Mouse (Mus musculus) gastrocnemius, adult 2 months (tissue): Measurements from ENCODE around the gene Tmprss9. TPM values are rescaled to one million over a fixed set of nuclear protein-coding genes. Genes with fewer than 3 reads are reported as not detected.

ENCODE experiments used
- DNase-seq: peaks from one replicate; pipeline ENCODE4 v3.0.0; 2022
- H3K27ac ChIP-seq: fragments of 200-600 bp; 2 replicates; pipeline ENCODE4 v1.8.1; 2022; ENCODE audit warnings: mild to moderate bottlenecking
- H3K4me3 ChIP-seq: fragments of 200-600 bp; 2 replicates; pipeline ENCODE4 v1.8.1; 2022; ENCODE audit warnings: mild to moderate bottlenecking, moderate library complexity
- CTCF ChIP-seq: fragments of 200-600 bp; IDR thresholded peaks from 2 replicates; pipeline ENCODE4 v1.8.1; 2022; ENCODE audit warnings: antibody characterized with exemption, mild to moderate bottlenecking, moderate library complexity
- intact Hi-C: fragments of 180-260 bp; cut with DNase I; formaldehyde crosslinking; loops from one replicate; pipeline ENCODE4 v1.15.1; 2025
- total RNA-seq, 2 experiments: library from RNA; stranded (reverse); gene quantifications; 2 replicates each; pipeline ENCODE4 v1.2.3; 2021

Gene Tmprss9
- total RNA-seq, 2 experiments from 2014 or later: 0.08 TPM; not detected in 1

- Histone ChIP-seq H3K27ac (peak overlapping the region; percentile 80), H3K4me3 (no peak overlapping the region)
- intact Hi-C loops: no loop called here
- peak; percentile 76 for DNase-seq
- no peak for TF ChIP-seq CTCF
Observed at GRCm38 (mm10) chr10:80874035-80874434, 2.4 kb downstream of the Tmprss9 start.

GRCm38 (mm10) chr10:80876028-80876427 is 4.4 kb downstream of the Tmprss9 start:
- Histone ChIP-seq H3K4me3 (no peak overlapping the region), H3K27ac (no peak overlapping the region)
- DNase-seq: peak; percentile 64
- peak; percentile 95 for TF ChIP-seq CTCF
- intact Hi-C loops: loop anchor here (2.0 kb wide), 1 partner anchor 53 kb away; no protein-coding TSS in a partner anchor

GRCm38 (mm10) chr10:80876594-80876993 is 4.9 kb downstream of the Tmprss9 start:
- no peak for TF ChIP-seq CTCF
- no peak overlapping the region for H3K4me3 ChIP-seq
- intact Hi-C loops: loop anchor here (2.0 kb wide), 1 partner anchor 54 kb away; no protein-coding TSS in a partner anchor
- no peak for DNase-seq
- no peak overlapping the region for H3K27ac ChIP-seq

- Histone ChIP-seq H3K4me3 (no peak overlapping the region), H3K27ac (no peak overlapping the region)
- intact Hi-C loops: loop anchor here (1.0 kb wide), 1 partner anchor 133 kb away; no protein-coding TSS in a partner anchor
- peak; percentile 77 for DNase-seq
- peak; percentile 96 for TF ChIP-seq CTCF
Observed at GRCm38 (mm10) chr10:80880131-80880641, 8.5 kb downstream of the Tmprss9 start.

- Histone ChIP-seq H3K27ac (no peak overlapping the region), H3K4me3 (no peak overlapping the region)
- intact Hi-C loops: loop anchor here (1.0 kb wide), 2 partner anchors 114 to 134 kb away; no protein-coding TSS in a partner anchor
- TF ChIP-seq CTCF: no peak
- no peak for DNase-seq
Observed at GRCm38 (mm10) chr10:80880901-80881300, 9.3 kb downstream of the Tmprss9 start.

DNA sequence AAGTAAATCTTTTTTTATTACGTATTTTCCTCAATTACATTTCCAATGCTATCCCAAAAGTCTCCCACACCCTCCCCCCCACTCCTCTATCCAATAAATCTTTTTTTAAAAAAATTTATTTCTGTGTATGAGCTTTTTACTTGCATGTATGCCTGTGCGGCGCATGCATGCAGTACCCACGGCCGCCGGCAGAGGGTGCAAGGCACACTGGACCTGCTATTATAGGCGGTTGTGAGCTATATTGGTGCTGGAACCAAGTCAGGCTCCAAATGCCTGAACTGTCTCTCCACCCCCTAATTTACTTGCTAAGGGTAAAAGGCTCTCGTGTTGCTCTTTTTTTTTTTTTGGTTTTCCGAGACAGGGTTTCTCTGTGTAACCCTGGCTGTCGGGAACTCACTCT is 9.7 kb downstream of the Tmprss9 start:
- intact Hi-C loops: loop anchor here (1.0 kb wide), 1 partner anchor 114 kb away; no protein-coding TSS in a partner anchor
- peak; percentile 76 for TF ChIP-seq CTCF

DNA sequence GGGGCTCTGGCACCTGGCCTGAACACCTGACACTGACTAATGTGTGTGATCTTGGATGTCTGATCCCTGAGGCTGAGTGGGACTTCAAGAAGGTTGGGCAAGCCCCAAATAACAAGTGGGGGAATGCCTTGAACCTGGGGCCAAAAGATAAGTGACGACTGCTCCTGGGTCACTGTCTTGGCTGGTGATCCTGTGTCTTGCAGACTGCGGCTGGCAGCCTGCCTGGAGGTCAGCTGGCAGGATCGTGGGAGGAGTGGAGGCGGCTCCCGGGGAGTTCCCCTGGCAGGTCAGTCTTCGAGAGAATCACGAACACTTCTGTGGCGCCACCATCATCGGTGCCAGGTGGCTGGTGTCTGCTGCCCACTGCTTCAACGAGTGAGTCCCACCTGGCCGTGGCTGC is 15.5 kb downstream of the Tmprss9 start:
- TF ChIP-seq CTCF: no peak
- DNase-seq: peak; percentile 89
- Histone ChIP-seq H3K4me3 (0 out of 2 replicates have a peak overlapping the region, but pooled peaks have one; percentile 4), H3K27ac (no peak overlapping the region)
- intact Hi-C loops: no loop called here

More for the DNA sequence above, 9.7 kb downstream of the Tmprss9 start:
- peak; percentile 85 for DNase-seq
- no peak overlapping the region for H3K4me3 ChIP-seq
- no peak overlapping the region for H3K27ac ChIP-seq

DNA sequence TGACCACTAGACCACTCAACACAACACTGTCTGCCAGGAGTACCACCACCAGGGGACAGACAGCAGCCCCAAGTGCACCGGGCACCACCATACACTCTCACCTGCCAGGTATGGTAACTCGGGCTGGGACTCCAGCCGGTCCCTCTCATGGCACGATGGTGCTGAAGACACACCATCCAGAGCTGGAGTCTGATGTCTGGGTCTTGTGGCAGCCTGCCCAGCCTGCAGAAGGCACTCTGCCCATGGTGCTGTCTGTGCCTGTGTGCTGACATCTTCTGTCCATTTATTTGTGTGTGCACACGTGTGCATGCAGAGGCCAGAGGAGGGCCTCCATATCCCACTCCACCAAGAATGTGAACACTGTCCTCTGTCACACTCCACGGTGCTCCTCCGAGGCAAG is 23.5 kb downstream of the Tmprss9 start:
- TF ChIP-seq CTCF: no peak
- Histone ChIP-seq H3K4me3 (no peak overlapping the region), H3K27ac (no peak overlapping the region)
- no peak for DNase-seq
- intact Hi-C loops: no loop called here

- intact Hi-C loops: no loop called here
- no peak for DNase-seq
- Histone ChIP-seq H3K4me3 (no peak overlapping the region), H3K27ac (no peak overlapping the region)
- TF ChIP-seq CTCF: no peak
Observed at GRCm38 (mm10) chr10:80895697-80896096, 24.0 kb downstream of the Tmprss9 start.

DNA sequence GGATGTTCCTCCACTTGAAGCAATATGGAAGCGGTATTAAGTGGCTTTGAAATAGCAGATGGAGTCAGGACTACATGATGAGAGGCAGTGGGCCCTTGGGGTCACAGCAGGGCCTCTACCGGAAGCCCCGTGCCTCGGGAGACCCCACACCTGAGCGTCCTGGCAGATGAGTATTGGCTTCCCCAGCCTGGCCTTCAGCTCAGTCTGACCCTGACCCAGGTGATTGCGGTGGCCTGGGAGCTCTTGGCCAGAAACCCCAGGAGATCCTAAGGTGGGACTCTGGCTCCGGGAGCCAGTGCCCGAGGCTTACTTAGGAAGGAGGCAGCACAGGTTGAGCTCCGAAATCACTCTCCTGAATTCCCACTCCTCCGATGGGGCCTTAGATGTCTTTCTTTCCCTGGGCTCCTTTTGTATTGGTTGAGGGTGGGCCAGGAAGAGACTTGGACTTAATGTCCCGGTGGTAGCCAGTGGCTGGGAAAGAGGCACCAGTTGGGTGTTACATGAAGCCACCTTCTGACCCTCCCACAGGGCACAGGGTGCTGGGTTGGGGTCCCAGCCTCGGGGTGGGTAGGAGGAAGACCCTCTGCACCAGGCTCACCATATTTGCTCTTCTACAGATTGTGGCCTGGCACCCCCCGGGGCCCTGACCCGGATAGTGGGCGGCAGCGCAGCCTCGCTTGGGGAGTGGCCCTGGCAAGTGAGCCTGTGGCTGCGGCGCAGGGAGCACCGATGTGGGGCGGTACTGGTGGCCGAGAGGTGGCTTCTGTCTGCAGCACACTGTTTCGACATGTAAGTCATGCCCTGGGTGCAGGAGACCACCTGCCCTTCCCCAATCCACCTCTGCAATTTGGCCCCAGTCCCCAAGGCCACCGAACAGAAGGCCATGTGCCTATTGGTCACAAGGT is 25.2 kb downstream of the Tmprss9 start:
- Histone ChIP-seq H3K4me3 (no peak overlapping the region), H3K27ac (no peak overlapping the region)
- DNase-seq: no peak
- intact Hi-C loops: no loop called here
- no peak for TF ChIP-seq CTCF

- Histone ChIP-seq H3K4me3 (no peak overlapping the region), H3K27ac (no peak overlapping the region)
- no peak for DNase-seq
- no peak for TF ChIP-seq CTCF
- intact Hi-C loops: no loop called here
Observed at GRCm38 (mm10) chr10:80897861-80898510, 26.3 kb downstream of the Tmprss9 start.

- no peak for TF ChIP-seq CTCF
- DNase-seq: no peak
- Histone ChIP-seq H3K27ac (no peak overlapping the region), H3K4me3 (peak overlapping the region; percentile 87; the same call in 1 of the 2 replicates)
- intact Hi-C loops: no loop called here
Observed at GRCm38 (mm10) chr10:80899074-80899473, 27.4 kb downstream of the Tmprss9 start.
